In genomic region chr16:56175867-56176581, GRCm38 (mm10) we compare ENCODE assay signal across 9 mouse cellular contexts. TPM values are rescaled to one million over a fixed set of nuclear protein-coding genes. Genes with fewer than 3 reads are reported as not detected.
DNase-seq lines count a peak whose midpoint lies in the region; ATAC-seq and TF ChIP-seq lines count a peak whose summit lies in the region.
"Had no signal": no experiment of that assay in that cellular context is flagged by ENCODE, and none has a peak within 500 bp of the region (broad histone marks: within the 10 kb centered on the region; RNA-seq: fewer than 3 reads in every experiment).

No protein-coding gene starts in this region.

- DNase-seq in cerebellum, adult 11 months: no peak
- peak; percentile 14 to 28 for DNase-seq in left cerebral cortex, postnatal 14 days (ENCODE audit: low spot score in 2 of 2)
- no peak for DNase-seq in left cerebral cortex, adult 11 months (ENCODE audit: low spot score)
- DNase-seq in Patski (ENCODE audit: low read depth, low spot score): no peak
- no peak for DNase-seq in thymus, adult 18-20 months

- intact Hi-C loops in left cerebral cortex, postnatal 14 days (cut with DNase I): no loop called here

- in situ Hi-C loops in Patski (cut with MboI; ENCODE audit: low pct_unique_long_range_greater_than_20kb): no loop called here

- POLR2A ChIA-PET in Patski (lab: Charles Lee): no interaction called here

- peak; percentile 74 for TF ChIP-seq CTCF in Patski (IDR thresholded peaks at IDR 0.05)

- no peaks in the 10 kb centered on the region for H3K27me3 ChIP-seq in Patski

- ATAC-seq in cerebellum, adult (ENCODE audit: insufficient number of reproducible peaks, low FRiP score, low TSS enrichment): peak; percentile 49
- ATAC-seq in Patski: no peak
- peak; percentile 37; the same call in 1 of the 2 replicates for ATAC-seq in granulocyte monocyte progenitor cell, adult 5-6 weeks (replicated peaks; ENCODE audit: poor library complexity, severe bottlenecking)
- no peak for ATAC-seq in erythroblast, adult 5-6 weeks (replicated peaks; ENCODE audit: low FRiP score, poor library complexity, severe bottlenecking)

- CTCF ChIA-PET in Patski (lab: Charles Lee): interaction anchor here (0.9 to 1.9 kb wide), 5 partner anchors 13 to 502 kb away, joined by 3 to 6 read pairs (median 3); no protein-coding TSS in a partner anchor

RNA-seq across cellular contexts. Expression of gene Impg2, which starts 28.1 kb away (rescaled TPM):
- under 1 TPM; 0.44 to 0.88 TPM for total RNA-seq in left cerebral cortex, postnatal 14 days (2021)
- polyA plus RNA-seq in Patski (2021): 0.24 TPM
- 0.15 and 0.32 TPM in 2 replicates for total RNA-seq in granulocyte monocyte progenitor cell, adult 5-6 weeks (2014; fragmentation: Nextera tagmentation)
- 0.09 TPM in 1 of 2 replicates, not detected in the other for total RNA-seq in granulocyte monocyte progenitor cell, adult 5-6 weeks (2017)
- 1.5 and 4.4 TPM in 2 replicates for total RNA-seq in erythroblast, adult 5-6 weeks (2015; ENCODE audit: low replicate concordance)
- 5.4 and 7.1 TPM in 2 replicates for total RNA-seq in erythroblast, adult 5-6 weeks (2017; ENCODE audit: low replicate concordance)
- polyA plus RNA-seq: G1E had no signal

Comparison
In these comparisons a context has a peak if more than half of its experiments do, and no peak if none do; other contexts are left out.
1. DNase-seq: peak in left cerebral cortex, postnatal 14 days (2 of 2); none in cerebellum, adult 11 months (single experiment), left cerebral cortex, adult 11 months (single experiment), Patski (single experiment) and thymus, adult 18-20 months (0 of 2).
2. ATAC-seq: peak in cerebellum, adult (single experiment) and granulocyte monocyte progenitor cell, adult 5-6 weeks (single experiment); none in Patski (single experiment) and erythroblast, adult 5-6 weeks (single experiment).